Mouse (Mus musculus) stomach, embryonic 16.5 days (tissue): ENCODE results near the gene Gm20820. TPM values are rescaled to one million over a fixed set of nuclear protein-coding genes. Genes with fewer than 3 reads are reported as not detected.
"Not testable (repeated sequence)": the region's sequence is repeated elsewhere in the genome, so short reads cannot be mapped to it uniquely, and the experiment has no call there.

Experiments used
- ATAC-seq: fragments of 200-750 bp; cut with Nextera tagmentation; 2 replicates; pipeline ENCODE4 v1.8.0; 2017; ENCODE audit warnings: moderate number of reproducible peaks, moderate TSS enrichment; ENCODE audit not compliant: insufficient read depth, low FRiP score
- H3K27ac ChIP-seq: fragments of 300-500 bp; sonication (generic); 2 replicates; pipeline ENCODE4 v1.5.1; 2014; ENCODE audit warnings: low read length
- H3K27me3 ChIP-seq: fragments of 300-500 bp; sonication (generic); 2 replicates; pipeline ENCODE4 v1.6.1; 2014; ENCODE audit warnings: low read length, control low read depth, mixed read lengths; ENCODE audit not compliant: control insufficient read depth, insufficient read depth
- H3K36me3 ChIP-seq: fragments of 300-500 bp; sonication (generic); 2 replicates; pipeline ENCODE4 v1.6.1; 2014; ENCODE audit warnings: low read length; ENCODE audit not compliant: control insufficient read depth, insufficient read depth
- H3K4me1 ChIP-seq: fragments of 300-500 bp; sonication (generic); 2 replicates; pipeline ENCODE4 v1.6.1; 2014; ENCODE audit warnings: low read length, control low read depth, mixed read lengths; ENCODE audit not compliant: control insufficient read depth, insufficient read depth
- H3K4me2 ChIP-seq: fragments of 300-500 bp; sonication (generic); 2 replicates; pipeline ENCODE4 v1.6.1; 2014; ENCODE audit warnings: low read depth, low read length, mixed read lengths
- H3K4me3 ChIP-seq: fragments of 300-500 bp; sonication (generic); replicated peaks from 2 replicates; pipeline ENCODE4 v1.5.1; 2014; ENCODE audit warnings: mild to moderate bottlenecking, low read length
- H3K9ac ChIP-seq: fragments of 300-500 bp; sonication (generic); 2 replicates; pipeline ENCODE4 v1.6.1; 2014; ENCODE audit warnings: low read length
- H3K9me3 ChIP-seq: fragments of 300-500 bp; sonication (generic); replicated peaks from 2 replicates; pipeline ENCODE4 v1.6.1; 2016; ENCODE audit warnings: low read length, control low read depth; ENCODE audit not compliant: control insufficient read depth
- whole genome bisulfite sequencing: fragments of 180-500 bp; shearing (Covaris S2); extraction: QIAGEN DNeasy Blood & Tissue Kit; methylation state at CpG from one replicate; pipeline ENCODE4 v1.1.7; 2014; 5-methylcytosine and 5-hydroxymethylcytosine counted together
- polyA plus RNA-seq: library from polyadenylated mRNA; unstranded; fragments of >200 nt; fragmentation: Nextera tagmentation; extraction: Ambion mirVana; gene quantifications from 2 replicates; pipeline ENCODE4 v1.2.1, GENCODE M21; 2015

The Gm20820 gene
- polyA plus RNA-seq = not detected in 2 replicates

DNA sequence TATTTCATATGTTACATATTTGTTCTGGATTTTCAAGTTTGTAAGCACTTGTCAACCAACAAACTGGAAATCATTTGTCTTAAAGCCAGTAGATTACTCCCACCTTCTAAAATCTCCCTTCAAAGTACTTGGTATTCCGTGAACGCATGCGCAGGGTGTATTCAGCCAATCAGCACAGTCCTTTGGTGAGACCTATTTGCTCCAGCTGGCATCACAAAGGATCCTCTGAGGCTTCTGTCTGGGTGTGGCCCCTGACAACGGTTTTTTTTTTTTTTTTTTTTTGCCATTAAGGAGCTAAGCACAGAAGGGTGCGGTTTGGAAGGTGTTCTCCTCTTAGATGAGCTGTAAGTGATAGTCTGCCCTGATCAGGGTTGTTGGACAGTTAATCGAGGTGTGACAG lies at the start of gene Gm20820:
Gm20820 (plus strand) TSS at position 301 of the 400 bp plus-strand sequence.
- no CpG with 5 or more reads among the region's 6 CpGs for WGBS
- not testable (repeated sequence) for H3K4me3 ChIP-seq, H3K4me1 ChIP-seq, ATAC-seq, H3K4me2 ChIP-seq, H3K9me3 ChIP-seq, H3K9ac ChIP-seq, H3K27me3 ChIP-seq, H3K36me3 ChIP-seq, H3K27ac ChIP-seq
